Comparison of ENCODE assay signal across 8 mouse cellular contexts in the genomic region with DNA sequence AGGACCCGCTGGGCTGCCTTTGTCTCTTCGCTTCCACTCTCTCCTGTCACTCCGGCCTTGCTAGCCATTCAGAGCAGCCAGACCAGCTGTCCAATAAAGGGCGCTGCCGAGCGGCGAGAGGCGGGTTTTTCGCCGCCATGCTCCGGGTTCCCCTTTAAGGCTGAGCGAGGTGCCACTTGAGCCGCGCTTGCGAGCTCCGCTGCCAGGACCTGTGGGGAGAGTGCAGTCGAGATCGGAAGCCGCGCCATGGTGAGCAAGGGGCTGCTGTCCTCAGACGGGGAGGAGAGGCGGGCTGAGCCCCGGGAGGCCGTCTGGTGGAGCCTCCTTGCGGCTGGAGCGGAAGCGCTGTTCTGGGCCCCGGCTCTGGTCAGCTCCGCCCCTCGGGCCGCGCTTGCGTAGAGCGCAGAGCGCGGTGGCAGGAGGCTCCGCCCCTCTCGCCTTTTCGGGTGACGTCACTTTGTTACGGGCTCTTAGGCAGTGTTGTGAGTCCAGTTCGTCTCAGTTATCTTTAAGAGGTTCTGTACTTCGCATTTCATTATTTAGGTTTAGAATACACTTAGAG. TPM values are rescaled to one million over a fixed set of nuclear protein-coding genes. Genes with fewer than 3 reads are reported as not detected.
DNase-seq lines count a peak whose midpoint lies in the region; ATAC-seq and TF ChIP-seq lines count a peak whose summit lies in the region.

A gene (plus strand): TSS at position 151 of the 562 bp plus-strand sequence.

- H3K36me3 ChIP-seq in hindbrain, embryonic 10.5 days, result peaks cover 12% of the 10 kb centered on the region
- no peaks in the 10 kb centered on the region for H3K36me3 ChIP-seq in lung, postnatal 0 days (ENCODE audit: insufficient read depth, low read length)

- H3K4me1 ChIP-seq in hindbrain, embryonic 10.5 days (replicated peaks), result peaks cover 3% of the 10 kb centered on the region
- peaks cover 4% of the 10 kb centered on the region; the same call in 1 of the 2 replicates for H3K4me1 ChIP-seq in lung, postnatal 0 days (ENCODE audit: insufficient read depth, low read depth, low read length)

- peak within 1 kb of the TSS; percentile 66 for H3K4me2 ChIP-seq in lung, postnatal 0 days (replicated peaks; ENCODE audit: low read depth, low read length)

- H3K4me3 ChIP-seq in hindbrain, embryonic 10.5 days, result peak within 1 kb of the TSS; percentile 67
- H3K4me3 ChIP-seq in lung, postnatal 0 days (ENCODE audit: low read depth, low read length), result peak within 1 kb of the TSS; percentile 56

- WGBS in hindbrain, embryonic 10.5 days, result under 1% methylated on average over 43 of the region's 43 CpGs
- WGBS in lung, postnatal 0 days, result under 1% methylated on average over 43 of the region's 43 CpGs

- peak; percentile 94 for DNase-seq in MN1 (ENCODE audit: low spot score)
- peak; percentile 96 for DNase-seq in cerebellum, adult 9-10 months
- DNase-seq in hindbrain, embryonic 10.5 days (ENCODE audit: low spot score), result peak; percentile 95
- peak; percentile 95 for DNase-seq in layer of hippocampus, adult 9-11 months
- DNase-seq in lung, postnatal 0 days (ENCODE audit: low spot score), result peak; percentile 97
- DNase-seq in ovary, postnatal 14 days (ENCODE audit: low spot score), result peak; percentile 91
- DNase-seq in thymus, postnatal 14 days, result peak; percentile 93

- peak within 1 kb of the TSS; percentile 98 for H3K27ac ChIP-seq in hindbrain, embryonic 10.5 days
- H3K27ac ChIP-seq in lung, postnatal 0 days (ENCODE audit: low read length), result peak within 1 kb of the TSS; percentile 97

- H3K9me3 ChIP-seq in hindbrain, embryonic 10.5 days, result peaks cover 19% of the 10 kb centered on the region; the same call in 1 of the 2 replicates
- no peaks in the 10 kb centered on the region for H3K9me3 ChIP-seq in lung, postnatal 0 days (ENCODE audit: low read length)

- peak; percentile 100 for ATAC-seq in frontal cortex, adult (ENCODE audit: low TSS enrichment)
- ATAC-seq in lung, postnatal 0 days, result peak; percentile 98

- H3K9ac ChIP-seq in lung, postnatal 0 days (replicated peaks; ENCODE audit: low read depth), result peak within 1 kb of the TSS; percentile 64

- TF ChIP-seq CTCF in lung, postnatal 0 days (IDR thresholded peaks at IDR 0.05), result peak; percentile 82

- H3K27me3 ChIP-seq in hindbrain, embryonic 10.5 days (ENCODE audit: insufficient read depth, poor library complexity, severe bottlenecking), result no peaks in the 10 kb centered on the region
- H3K27me3 ChIP-seq in lung, postnatal 0 days (replicated peaks; ENCODE audit: insufficient read depth, low read length), result no peaks in the 10 kb centered on the region

- TF ChIP-seq EP300 in lung, postnatal 0 days (IDR thresholded peaks at IDR 0.05), result no peak

RNA-seq across cellular contexts. Expression of the gene that starts here (rescaled TPM):
- polyA plus RNA-seq in hindbrain, embryonic 10.5 days (2016; fragmentation: Nextera tagmentation; extraction: Ambion mirVana), result 2.2 and 2.4 TPM in 2 replicates
- 0.81 and 0.91 TPM in 2 replicates for polyA plus RNA-seq in lung, postnatal 0 days (2015; fragmentation: Nextera tagmentation; extraction: Ambion mirVana)

Comparison
In these comparisons a context has a peak if more than half of its experiments do, and no peak if none do; other contexts are left out.
1. Peak in every context shown above with its lines: DNase-seq, ATAC-seq, H3K4me3 ChIP-seq and H3K27ac ChIP-seq.
2. Peak in DNase-seq, ATAC-seq, H3K4me3 ChIP-seq, H3K27ac ChIP-seq, H3K9ac ChIP-seq and H3K4me2 ChIP-seq in lung, postnatal 0 days; RNA of the gene not detected or under 1 TPM.